Mouse (Mus musculus): ENCODE measurements around the gene Acer1.

Gene Acer1

DNA sequence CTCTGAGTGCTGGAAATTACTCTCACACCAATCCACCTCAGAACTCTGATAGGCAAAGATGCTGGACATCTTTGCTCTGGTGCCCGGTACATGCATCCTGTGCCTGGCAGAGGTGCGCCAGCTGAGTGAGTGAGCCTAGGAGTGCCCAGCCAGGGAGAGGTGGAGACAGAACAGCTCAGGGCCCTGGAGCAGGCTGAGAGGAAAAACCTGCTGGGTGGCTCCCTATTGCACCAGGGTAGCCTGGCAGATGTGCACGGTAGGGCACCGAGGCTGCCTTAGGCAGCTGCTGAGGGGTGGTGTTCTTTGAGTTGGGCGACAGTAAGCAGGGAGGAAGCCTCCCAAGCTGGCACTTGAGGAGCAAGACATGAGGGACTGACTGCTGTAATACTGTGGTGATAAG, at the start of gene Acer1:
Gene Acer1 (minus strand): TSS at position 114 of the 400 bp plus-strand sequence.
- no peak for DNase-seq

DNA sequence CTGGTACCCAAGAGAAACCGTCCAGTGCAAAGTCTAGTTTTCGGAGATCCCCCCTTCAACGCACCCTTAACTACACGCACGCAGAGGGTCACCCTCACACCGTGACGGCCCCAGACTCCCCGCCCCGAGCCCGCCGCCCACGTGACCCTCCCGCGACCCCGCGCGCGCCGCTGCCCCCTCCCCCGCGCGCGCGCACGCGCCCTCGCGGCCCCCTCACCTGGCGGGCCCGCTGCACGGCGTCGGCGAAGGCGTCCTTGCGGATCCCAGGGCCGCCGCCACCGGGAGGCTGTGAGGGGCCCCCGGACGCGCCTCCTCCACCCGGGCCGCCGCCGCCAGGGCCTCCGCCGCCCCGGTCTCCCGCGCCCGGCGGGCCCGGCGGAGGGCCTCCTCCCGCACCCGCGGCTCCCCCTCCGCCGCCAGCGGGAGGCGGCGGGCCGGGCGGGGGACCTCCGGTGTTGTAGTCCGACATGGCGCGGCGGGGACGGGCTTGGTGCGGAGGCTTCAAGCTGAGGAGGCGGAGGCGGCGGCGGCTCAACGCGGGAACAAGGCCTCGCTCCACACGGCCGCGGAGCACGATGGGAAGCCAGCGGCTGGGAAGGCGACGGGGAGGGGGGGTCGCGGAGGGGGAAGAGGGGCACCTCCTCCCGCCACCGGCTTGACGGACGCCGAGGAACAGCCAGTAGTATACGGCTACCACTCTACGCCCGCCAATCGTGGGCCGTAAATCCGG, 49.2 kb upstream of the Acer1 start, which contains the start of gene Khsrp:
Gene Khsrp (minus strand): TSS at position 592 of the 730 bp plus-strand sequence.
- DNase-seq = peak in 1 of 2 experiments; percentile 23

DNA sequence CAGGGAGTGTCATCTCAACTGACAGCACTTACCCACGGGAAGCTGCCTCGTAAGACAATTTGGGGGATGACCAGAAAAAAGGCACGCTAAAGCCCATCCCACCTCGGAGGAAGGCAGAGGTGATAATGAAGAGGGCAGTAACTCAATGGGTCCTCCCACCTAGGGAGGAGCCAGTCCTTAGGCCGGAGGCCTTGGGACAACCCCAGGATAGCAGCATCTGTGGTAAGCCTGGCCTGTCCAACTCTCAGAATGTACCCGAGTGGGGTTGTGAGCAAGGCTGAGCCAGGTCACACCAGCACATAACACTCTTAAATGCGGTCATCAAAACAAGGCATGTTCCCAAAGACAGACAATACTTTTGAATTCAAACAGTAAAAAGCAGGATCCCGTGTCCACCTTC, 47.8 kb upstream of the Acer1 start:
- peak in 1 of 2 experiments; percentile 26 for DNase-seq

DNA sequence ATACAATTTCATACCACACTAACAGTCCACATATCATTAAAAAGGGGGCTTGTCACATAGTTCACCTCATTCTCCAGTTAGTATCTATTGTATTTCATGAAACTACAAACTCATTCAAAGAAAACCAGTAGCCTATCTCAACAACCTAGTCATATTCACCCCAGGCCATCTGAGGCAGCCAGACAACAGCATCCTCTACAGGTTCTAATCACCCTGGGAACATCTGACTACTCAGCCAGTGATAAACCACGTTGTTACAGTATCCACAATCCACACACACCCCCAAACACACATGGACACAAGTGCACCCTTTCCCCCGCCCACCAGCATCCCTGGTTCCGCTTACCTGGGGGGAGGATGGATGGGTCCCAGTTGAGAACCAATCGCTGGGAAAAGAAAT, 45.5 kb upstream of the Acer1 start:
- DNase-seq = no peak

DNA sequence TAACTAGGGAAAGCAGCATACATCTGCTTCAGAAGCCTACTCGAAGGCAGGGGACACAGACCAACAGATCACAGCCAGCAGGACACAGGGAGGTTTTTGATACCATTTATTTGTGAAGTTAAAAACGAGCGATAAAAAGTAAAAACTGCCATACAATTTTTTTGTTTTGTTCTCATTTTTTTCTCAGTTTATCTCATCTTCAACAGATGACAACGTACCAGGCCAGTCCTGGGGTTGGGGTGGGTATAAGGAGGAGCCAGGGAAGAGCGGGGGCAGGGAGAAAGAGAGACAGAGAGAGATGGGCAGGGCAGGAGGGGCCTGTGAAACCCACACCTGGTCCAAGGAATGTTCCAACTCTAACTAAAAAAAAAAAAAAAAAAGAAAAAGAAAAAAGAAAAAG, 39.0 kb upstream of the Acer1 start:
- no peak for DNase-seq

DNA sequence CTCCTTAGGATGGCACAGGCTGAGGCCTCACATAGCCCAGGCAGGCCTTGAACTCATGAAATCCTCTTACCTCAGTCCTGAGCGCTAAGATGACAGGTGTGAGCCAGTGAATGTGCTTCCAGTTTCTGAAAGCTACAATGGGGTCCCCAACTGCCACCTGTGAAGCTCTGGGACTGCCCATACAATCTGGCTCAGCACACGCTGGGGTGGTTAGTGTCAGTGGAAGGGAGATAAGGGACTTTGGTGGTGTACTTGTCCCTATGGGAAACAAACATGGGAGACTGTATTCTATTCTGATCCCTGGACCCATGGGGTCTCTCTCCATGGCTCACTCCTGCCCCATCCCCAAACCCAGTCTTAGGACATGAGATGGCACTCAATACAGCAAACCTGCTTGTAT, 37.8 kb upstream of the Acer1 start:
- no peak for DNase-seq

DNA sequence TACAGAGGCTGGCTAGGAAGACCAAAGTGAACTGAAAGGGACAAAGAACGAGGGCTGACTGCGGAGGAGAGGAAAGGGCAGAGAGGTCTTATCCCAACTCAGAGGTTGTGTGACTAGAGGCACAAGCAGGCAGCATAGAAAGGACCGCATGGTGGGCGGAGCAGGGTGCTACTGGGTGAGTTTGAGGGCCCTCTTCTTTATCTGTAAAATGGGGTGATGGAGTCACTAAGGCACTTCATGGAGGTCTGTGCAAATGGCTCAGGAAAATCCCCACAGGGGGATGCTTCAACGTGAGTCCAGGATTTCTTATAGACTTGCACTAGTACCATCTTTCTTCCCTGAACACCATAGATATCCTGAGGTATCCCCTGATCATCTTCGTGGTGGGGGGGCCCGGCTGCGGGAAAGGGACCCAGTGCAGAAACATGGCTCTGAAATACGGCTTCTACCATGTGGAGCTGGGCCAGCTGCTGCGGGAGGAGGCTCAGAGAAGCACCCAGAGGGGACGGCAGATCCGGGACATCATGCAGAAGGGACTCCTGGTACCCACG, 30.4 kb upstream of the Acer1 start:
- no peak for DNase-seq

DNA sequence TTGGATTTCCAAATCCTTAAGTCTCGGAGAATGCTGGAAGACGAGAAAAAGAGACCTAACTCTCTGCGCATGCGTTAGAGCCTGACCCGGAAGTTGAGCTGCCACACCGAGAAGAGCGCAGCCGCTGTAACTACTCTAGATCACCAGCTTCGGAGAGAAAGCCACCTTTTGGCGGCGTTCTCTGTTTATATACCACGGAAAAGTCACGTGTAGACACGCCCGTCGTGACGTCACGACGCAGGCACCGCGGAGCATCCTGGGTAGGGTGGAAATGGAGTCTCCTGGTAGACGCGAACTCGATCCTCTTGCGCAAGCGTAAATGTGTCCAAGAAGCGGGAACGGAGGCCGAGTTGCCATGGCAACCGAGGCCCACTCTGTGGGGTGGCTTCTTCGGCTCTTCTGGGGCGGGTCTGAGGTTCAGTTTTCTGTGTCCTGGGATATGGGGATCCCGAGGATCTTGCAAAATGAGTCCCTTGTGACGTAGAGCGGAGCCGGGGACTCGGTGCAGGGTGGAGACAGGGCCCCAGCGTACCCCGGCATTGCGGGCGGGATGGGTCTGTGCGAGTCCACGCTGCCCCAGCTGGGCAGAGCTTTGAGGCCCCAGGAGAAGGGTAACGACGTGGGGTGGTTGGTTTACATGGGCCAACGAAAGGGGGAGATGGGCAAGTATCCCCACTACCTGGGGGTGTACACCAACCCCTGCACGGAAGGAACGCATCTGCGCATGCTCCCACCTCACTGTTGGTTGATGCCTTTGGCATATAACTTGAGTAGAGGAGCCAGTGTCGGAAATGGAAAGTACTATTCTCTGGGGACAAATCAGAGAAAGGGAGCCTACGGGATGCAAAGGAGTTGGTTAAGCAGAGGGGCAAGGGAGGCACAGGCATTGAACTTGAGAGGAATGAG, 29.6 kb upstream of the Acer1 start, which contains the start of the genes Gtf2f1 and Gm17949:
Gene Gtf2f1 (minus strand): TSS at position 53 of the 906 bp plus-strand sequence.
Gene Gm17949 (plus strand): TSS at position 234 of the 906 bp plus-strand sequence.
- peak; percentile 93 to 94 for DNase-seq

DNA sequence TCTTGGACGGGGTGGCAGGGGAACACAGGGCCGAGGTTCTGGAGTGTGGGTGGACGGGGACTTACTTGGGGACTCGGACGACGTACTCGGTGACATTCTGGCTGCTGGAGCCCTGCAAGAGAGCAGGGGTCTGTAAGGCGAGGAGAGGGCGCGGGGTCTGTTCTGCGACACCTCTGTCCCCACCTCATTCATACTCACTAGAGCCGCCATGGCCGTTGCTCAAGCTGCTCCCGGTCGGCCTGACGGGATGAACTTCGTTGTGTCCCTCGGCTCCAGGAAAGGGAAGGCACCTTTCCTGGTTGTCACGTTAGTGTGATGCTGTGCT, 28.9 kb upstream of the Acer1 start:
- DNase-seq = no peak

DNA sequence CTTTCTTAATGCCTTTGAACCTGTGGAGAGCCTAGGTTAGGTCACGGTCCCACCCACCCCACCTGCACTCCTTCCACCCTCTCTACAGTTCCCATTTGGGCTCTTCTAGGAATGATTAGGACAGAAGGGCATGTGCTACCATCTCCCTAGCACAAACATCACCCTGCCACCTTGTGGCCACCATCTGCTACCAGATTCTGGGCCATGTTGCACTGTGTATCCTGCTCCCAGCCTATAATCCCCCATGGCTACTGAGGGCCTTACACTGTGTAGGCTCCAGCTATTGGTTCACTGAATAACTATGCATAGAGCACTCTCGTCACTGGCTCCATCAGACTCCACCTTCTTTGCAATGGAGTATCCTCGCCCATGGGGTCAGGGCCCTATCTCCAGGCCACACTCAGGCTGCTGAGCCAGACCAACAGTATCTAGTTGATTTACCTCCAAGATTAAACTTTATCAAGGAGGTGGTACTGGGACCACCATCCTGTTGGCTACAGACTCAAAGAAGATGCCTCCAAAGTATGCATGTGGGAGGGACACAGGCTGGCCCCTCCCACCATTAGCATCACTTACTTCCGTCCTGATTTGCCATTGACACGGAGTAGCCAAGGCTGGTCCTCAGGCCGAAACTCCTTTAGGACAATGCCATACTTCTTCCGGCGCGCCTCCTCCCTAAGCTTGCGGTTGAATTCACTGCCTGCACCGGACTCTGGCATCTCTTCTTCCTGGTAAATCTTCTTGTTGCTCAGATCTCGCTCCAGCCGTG, 25.4 kb upstream of the Acer1 start:
- no peak for DNase-seq

DNA sequence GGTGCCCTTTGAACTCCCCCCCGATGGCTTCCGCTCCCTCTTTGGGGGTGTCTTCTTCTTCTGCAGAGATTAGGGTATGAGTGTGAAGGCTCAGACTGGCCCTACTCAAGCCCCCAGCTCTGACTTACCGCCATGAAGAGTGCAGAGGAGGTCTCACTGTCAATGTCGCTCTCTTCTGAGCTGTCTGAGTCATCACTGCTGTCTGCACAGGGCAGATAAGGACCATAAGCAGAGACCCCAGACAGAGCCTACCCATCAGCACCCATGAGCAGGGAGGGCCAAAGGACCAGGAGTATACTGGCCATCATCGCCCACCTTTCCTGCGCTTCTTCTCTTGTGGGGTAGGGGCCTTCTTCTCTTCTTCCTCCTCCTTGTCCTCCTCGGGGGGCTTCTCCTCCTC, 22.1 kb upstream of the Acer1 start:
- DNase-seq = no peak

DNA sequence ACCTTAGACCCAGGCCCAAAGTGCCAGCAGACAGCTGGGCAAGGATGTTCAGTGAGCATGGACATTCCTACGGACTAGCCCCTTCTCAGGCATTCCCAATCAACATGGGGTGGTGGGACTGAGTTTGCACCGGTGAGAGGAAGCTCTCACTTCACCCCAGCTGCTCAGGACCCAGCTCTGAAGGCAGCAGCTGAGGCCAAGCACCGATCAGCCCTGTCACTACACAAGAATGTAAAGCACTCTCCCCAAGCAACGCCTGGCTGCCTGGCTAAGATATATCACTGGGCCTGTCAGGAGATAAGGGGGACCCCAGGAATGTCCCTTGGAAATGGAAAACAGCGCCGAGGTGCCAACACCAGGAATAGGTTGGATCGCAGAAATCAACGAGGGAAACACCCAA, 19.3 kb upstream of the Acer1 start:
- DNase-seq = no peak

DNA sequence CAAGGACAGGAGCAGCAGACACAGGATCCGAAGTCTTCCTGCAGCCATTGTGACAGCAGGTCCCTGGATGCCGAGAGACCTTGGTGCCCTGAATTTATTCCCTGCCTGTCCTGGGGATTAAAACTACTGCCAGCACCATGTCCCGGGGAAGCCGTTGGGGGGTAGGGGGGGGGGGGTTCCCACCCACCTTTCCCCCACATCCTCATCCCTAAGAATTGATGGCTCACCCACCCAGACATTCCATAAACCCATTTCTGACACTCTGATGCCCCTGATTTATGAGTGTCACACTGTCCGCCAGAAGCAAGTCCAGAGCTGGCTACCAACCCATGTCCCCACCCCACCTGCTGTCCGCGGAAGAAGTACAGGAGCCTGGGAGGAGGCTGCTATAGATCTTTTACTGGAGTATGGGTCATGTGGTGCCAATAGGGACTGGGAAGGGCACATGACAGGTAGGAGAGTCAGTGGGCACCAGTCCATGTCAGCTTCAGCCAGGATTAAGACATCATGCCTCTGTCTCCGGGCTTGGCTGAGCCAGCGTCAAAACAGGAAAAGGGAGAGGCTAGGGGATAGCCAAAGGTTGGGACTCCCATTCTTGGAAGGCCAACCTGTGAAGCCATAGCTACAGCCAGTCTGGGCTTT, 18.2 kb upstream of the Acer1 start, which contains the start of gene Pspn:
Gene Pspn (minus strand): TSS at position 51 of the 642 bp plus-strand sequence.
- no peak for DNase-seq

DNA sequence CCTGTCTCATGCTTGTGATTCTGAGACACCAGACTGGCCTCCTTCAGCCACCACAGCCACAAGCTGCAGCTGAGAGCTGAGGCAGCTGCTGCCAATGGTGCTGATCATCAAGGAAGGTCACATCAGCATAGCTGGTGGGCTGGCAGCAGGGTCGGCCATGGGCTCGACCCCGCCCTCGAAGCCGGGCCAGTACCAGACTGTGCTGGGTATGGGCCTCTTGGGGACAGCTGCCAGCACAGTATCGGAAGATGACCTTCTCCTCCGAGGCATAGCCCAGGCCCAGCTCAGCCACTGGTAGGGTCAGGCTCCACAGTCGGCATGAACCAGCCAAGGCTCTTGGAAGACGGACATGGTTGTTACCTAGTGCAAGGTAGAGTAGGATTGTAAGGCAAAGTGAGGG, 17.5 kb upstream of the Acer1 start:
- DNase-seq = no peak

DNA sequence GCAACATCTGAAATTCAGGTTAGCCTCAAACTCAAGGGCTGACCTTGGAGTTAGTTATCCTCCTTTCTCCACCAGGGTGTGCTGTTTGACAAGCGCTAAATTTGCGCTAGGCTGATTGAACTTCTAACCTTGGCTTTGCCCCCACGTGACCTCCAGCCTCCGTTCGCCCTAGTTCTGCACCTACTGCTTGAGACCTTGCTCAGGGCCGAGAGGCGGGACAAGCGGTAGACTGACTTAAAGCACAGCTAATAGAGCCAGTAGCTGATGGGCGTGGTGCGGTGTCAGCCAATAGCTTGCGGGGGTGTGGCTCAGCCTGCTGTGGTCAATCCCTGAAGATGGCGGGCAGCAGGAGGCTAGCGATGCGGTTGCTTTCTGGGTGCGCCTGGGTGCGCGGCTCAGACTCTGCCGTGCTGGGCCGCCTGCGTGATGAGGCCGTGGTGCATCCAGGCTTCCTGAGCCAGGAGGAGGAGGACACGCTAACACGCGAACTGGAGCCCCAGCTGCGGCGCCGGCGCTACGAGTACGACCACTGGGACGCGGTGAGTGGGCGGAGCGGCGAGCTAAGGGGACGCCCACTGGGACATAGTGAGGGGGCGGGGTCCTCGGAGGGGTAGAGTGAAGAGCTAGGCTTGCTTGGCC, 15.2 kb upstream of the Acer1 start, which contains the start of gene Alkbh7:
Gene Alkbh7 (plus strand): TSS at position 311 of the 639 bp plus-strand sequence.
- DNase-seq = peak; percentile 99

DNA sequence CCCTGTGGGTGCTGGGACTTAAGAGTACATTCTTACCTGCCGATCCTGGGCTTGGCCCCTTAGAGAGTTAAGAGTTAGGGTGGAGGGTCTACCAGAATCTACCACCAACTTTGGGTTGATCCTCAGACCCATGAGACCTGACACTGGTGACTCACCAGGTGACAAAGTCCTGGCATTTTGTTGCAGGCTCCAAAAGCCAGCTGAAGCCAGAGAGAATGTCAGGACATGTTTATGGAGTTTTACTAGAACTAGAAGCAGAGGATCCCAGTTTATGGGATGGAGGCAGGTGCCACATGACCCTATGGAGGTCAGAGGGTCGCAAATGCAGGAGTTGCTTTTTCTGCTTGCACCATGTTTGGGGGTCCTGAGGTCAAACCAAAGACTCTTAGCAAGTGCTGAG, 14.6 kb upstream of the Acer1 start:
- peak in 1 of 2 experiments; percentile 11 for DNase-seq

DNA sequence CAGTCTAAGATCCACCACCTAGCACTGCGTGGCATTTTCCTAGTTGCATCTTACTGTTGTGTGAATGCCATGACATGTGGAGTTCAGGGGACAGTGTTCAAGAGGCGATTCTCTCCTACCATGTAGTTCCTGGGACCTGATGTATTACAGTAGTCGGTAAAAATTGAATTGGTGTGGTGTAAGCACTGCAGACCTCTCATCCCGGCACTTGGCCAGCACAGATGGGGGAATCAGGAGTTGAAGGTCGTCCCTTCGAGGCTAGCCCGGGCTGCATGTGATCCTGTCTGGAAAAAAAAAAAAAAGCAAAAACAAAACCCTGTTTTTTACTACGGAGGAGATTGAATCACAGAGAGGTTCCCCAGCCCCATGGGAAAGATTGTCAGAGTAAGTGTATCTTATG, 13.1 kb upstream of the Acer1 start:
- DNase-seq = no peak

DNA sequence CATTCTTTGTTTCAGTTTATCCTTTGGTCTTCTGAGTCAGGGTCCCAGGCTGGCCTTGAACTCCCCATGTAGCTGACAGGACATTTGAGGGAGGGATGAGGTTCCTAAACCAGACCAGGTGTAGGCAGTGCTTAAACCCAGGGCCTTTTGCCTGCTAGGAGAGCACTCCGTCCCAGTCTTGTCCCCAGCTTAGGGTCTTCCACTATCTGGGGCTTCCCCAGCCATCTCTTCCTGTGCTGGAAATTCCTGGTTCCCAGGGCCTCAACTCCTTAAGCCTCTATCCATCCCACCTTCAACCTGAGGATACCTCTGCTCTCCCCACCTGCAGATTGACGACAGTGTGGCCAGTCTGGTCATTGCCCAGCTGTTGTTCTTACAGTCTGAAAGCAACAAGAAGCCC, 9.0 kb upstream of the Acer1 start:
- DNase-seq = no peak

DNA sequence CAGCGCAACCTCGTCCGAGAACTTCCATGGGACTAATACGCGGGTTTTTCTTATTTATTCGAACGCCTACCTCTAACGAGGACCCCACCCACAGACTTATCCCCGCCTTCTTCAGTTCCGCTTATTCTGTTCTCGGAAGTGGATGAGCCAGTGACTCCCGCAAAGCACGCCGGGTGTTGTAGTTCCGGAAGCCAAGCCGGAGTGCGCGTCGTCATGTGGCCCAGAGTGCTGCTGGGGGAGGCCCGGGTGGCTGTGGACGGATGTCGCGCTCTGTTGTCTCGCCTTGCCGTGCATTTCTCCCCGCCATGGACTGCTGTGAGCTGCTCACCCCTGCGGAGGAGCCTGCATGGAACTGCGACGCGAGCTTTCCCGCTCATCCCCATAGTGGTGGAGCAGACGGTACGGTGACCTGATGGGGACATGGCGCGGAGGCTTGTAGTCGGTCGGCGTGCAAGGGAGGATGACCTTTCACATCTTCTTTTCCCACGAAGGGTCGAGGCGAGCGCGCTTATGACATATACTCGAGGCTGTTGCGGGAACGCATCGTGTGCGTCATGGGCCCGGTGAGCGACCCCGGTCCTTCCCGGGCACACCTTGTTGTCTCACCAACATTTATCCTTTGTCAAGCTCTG, 8.3 kb upstream of the Acer1 start, which contains the start of gene Clpp:
Gene Clpp (plus strand): TSS at position 191 of the 632 bp plus-strand sequence.
- DNase-seq = peak; percentile 96

DNA sequence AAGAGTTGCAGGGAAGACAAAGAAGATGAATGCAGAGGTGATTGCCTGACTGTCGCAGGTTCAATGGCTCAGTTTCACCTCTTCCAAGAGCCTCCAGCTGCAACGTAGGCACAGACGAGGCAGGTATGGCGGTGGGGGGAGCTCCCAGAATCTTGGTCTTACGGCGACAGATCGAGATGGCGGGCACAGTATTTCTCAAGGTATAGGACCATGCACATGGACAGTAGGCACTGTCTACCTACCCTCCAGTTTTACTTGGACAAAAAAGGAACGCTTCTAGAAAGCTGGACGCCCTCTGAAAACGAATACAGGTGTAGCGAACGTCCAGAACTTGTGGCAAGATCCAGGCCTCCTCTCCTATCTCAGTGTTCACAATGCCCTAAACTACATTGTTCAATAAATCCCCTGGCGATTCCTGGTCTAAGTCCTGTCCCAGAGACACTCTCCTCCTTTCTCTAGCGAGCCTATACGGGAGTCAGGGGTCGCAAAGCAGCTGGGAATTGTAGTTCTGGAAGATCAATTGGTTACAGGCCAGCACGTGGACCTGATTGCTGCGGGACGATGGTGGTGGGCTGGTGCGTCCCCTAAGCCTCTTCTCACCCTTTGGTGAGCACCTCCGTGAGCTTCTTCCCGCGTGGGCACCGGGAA, 7.7 kb upstream of the Acer1 start:
- no peak for DNase-seq
